Mouse (Mus musculus) urinary bladder, postnatal 25 days (tissue): ENCODE data around the gene Gm8257.
"Not testable (repeated sequence)": the region's sequence is repeated elsewhere in the genome, so short reads cannot be mapped to it uniquely, and the experiment has no call there.

ENCODE experiments used
- DNase-seq: peaks from one replicate; pipeline ENCODE4 v3.0.0; 2022; ENCODE audit warnings: low spot score

Gm8257 gene

DNA sequence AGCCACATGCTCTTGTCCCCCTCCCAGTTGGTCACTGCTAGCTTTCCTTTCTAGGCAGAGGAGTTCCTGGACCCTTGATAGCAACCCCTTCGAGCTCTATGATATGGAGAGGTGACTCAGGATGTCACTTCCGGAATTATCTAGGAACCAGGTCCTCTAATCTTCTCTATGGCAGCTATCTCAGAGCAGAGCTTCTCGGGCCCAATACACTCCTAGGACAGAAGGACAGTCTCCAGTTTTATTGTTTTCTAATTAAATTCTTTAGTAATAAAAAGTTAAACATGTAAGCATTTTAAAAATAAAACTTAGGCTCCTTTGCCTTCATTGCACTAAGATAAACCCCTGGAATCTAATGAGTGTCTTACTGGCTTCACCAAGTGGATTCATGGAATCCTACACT is at the start of gene Gm8257:
Gm8257 (minus strand) TSS at position 101 of the 400 bp plus-strand sequence.
- DNase-seq, result not testable (repeated sequence)

GRCm38 (mm10) chr14:44750240-44750639 is 44.0 kb upstream of the Gm8257 start, which contains the start of gene Gm8267:
Gm8267 (minus strand) TSS chr14:44750340.
- no peak for DNase-seq

DNA sequence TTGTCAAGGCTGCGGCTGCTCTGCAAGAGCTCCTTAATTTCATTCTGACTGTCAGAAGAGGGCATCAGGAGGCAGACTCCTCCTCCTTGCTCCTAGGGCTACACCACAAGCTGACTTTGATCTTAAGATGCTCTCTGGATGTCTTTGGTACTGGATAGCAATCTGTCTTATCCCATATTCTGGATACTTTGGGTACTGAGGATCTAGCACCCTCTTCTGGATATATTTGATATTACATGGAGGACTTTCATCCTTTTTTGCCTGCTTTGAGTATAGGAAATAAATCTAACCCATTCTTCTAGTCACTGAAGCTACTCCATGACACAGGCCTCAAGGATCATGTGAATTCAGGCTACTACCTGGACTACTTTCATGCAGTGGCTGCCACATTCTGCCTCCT is 36.5 kb upstream of the Gm8257 start:
- not testable (repeated sequence) for DNase-seq

DNA sequence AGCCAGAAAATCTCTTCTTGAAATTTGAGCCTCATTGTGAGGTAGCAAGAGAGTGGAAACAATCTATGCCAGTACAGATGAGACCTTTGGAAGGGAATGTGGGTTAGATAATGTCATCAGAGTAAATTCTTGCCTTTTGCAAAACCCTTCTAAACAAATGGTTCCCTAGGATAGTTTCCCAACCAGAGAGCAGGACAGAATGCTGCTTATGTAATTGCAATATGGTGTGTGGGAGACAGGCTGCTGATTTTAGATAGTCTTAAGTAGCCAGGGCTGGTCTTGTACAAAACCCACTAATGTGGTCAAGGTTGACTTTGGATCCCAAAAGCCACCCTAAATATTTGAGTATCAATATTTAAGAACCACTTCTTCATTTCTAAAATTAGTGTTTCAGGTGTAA is 24.5 kb upstream of the Gm8257 start:
- DNase-seq, result not testable (repeated sequence)

DNA sequence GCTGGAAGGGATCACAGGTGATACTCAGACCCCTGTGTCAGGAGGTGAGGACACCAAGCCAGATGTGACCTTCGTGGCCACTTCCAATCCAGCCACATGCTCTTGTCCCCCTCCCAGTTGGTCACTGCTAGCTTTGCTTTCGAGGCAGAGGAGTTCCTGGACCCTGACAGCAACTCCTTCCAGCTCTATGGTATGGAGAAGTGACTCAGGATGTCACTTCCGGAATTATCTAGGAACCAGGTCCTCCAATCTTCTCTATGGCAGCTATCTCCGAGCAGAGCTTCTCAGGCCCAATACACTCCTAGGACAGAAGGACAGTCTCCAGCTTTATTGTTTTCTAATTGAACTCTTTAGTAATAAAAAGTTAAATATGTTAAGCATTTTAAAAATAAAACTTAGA is 78.5 kb downstream of the Gm8257 start, which contains the start of gene Gm5624:
Gm5624 (minus strand) TSS at position 202 of the 400 bp plus-strand sequence.
- not testable (repeated sequence) for DNase-seq
